Mouse (Mus musculus): ENCODE results near the gene Lce6a.

DNA sequence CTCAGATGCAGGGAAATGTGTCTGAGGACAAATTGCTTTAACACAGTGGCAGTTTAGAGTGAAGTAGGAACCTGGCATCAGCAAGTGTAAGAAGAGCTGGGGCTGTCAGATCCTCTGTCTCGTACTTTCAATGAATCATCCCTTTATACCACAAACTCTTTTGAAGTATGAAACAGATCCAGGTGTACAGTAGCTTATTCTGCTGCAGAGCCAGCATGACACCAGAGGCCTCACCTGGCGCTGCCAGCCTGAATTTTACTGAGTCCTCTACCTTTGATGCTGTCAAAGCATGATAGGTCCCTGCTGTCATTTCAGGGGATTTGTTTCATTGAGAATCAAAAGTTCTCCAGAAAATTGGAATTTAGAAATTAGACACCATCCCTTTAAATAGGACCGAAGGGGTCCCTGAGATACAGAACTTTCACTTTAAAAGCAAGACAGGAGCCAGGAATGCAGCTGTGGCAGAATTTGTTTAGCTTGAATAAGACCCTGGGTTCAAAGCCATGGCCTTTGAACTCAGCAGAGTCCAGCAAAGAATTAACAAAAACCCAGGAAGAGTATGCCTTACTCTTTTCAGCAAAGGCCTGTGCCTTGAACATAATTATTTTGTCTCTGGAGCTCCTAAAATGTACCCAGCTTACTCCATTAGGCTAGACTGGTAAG, 38.2 kb downstream of the Lce6a start:
- TF ChIP-seq CTCF (IDR thresholded peaks at IDR 0.05; ENCODE audit: insufficient read depth, low read depth, low read length) = no peak
- TF ChIP-seq POLR2A (IDR thresholded peaks at IDR 0.05; ENCODE audit: insufficient read depth, low read depth, low read length) = no peak

Measured in olfactory bulb, adult 2 months (tissue).